Mouse (Mus musculus) bone marrow macrophage, adult 2 months (primary cell): ENCODE data around the gene Rhbg. TPM values are rescaled to one million over a fixed set of nuclear protein-coding genes. Genes with fewer than 3 reads are reported as not detected.

ENCODE experiments used
- H3K27ac ChIP-seq: 2 replicates; pipeline ENCODE4 v1.5.1; 2012; ENCODE audit warnings: low read depth, low read length; ENCODE audit not compliant: insufficient read depth
- H3K4me1 ChIP-seq: 2 replicates; pipeline ENCODE4 v1.6.1; 2012; ENCODE audit warnings: low read length; ENCODE audit not compliant: control insufficient read depth, insufficient read depth
- H3K4me3 ChIP-seq: 2 replicates; pipeline ENCODE4 v1.5.1; 2012; ENCODE audit warnings: mild to moderate bottlenecking, low read length, moderate library complexity; ENCODE audit not compliant: insufficient read depth
- CTCF ChIP-seq: IDR thresholded peaks from 2 replicates; pipeline ENCODE4 v1.5.1; 2012; ENCODE audit warnings: low read depth, mild to moderate bottlenecking, low read length, moderate library complexity
- POLR2A ChIP-seq: IDR thresholded peaks from 2 replicates; pipeline ENCODE4 v1.6.1; 2012; ENCODE audit warnings: mild to moderate bottlenecking, low read depth, low read length, borderline replicate concordance
- polyA plus RNA-seq: library from polyadenylated mRNA; stranded (reverse); fragments of >200 nt; gene quantifications from 2 replicates; pipeline ENCODE4 v1.2.4, GENCODE M21; 2012; ENCODE audit not compliant: missing spikeins, insufficient read depth, insufficient read length

The Rhbg gene
- polyA plus RNA-seq, 1 experiment = not detected

- H3K4me3 ChIP-seq = no peak overlapping the region
- no peak overlapping the region for H3K27ac ChIP-seq
- TF ChIP-seq POLR2A = no peak
- no peak for TF ChIP-seq CTCF
- 0 out of 2 replicates have a peak, but pooled peaks cover 2% of the 10 kb centered on the region for H3K4me1 ChIP-seq
Measured at GRCm38 (mm10) chr3:88207451-88208100, 46.9 kb downstream of the Rhbg start.

- Histone ChIP-seq H3K4me3 (no peak overlapping the region), H3K4me1 (0 out of 2 replicates have a peak, but pooled peaks cover 2% of the 10 kb centered on the region), H3K27ac (no peak overlapping the region)
- TF ChIP-seq CTCF (no peak), POLR2A (no peak)
Measured at GRCm38 (mm10) chr3:88206901-88207371, 47.6 kb downstream of the Rhbg start.

GRCm38 (mm10) chr3:88206500-88206899 is 48.0 kb downstream of the Rhbg start:
- TF ChIP-seq CTCF = no peak
- no peak for TF ChIP-seq POLR2A
- H3K4me3 ChIP-seq = no peak overlapping the region
- H3K27ac ChIP-seq = no peak overlapping the region
- H3K4me1 ChIP-seq = 0 out of 2 replicates have a peak, but pooled peaks cover 2% of the 10 kb centered on the region

- TF ChIP-seq POLR2A = no peak
- TF ChIP-seq CTCF = no peak
- Histone ChIP-seq H3K4me3 (no peak overlapping the region), H3K4me1 (0 out of 2 replicates have a peak, but pooled peaks cover 2% of the 10 kb centered on the region), H3K27ac (no peak overlapping the region)
Measured at GRCm38 (mm10) chr3:88205563-88206491, 48.7 kb downstream of the Rhbg start.

GRCm38 (mm10) chr3:88205176-88205562 is 49.3 kb downstream of the Rhbg start:
- H3K27ac ChIP-seq = no peak overlapping the region
- H3K4me3 ChIP-seq = no peak overlapping the region
- TF ChIP-seq POLR2A = no peak
- TF ChIP-seq CTCF = no peak
- 0 out of 2 replicates have a peak, but pooled peaks cover 2% of the 10 kb centered on the region for H3K4me1 ChIP-seq

GRCm38 (mm10) chr3:88204751-88205150 is 49.8 kb downstream of the Rhbg start:
- TF ChIP-seq POLR2A = no peak
- no peak for TF ChIP-seq CTCF
- Histone ChIP-seq H3K4me1 (0 out of 2 replicates have a peak, but pooled peaks cover 1% of the 10 kb centered on the region), H3K27ac (no peak overlapping the region), H3K4me3 (no peak overlapping the region)

GRCm38 (mm10) chr3:88203999-88204700 is 50.4 kb downstream of the Rhbg start:
- H3K4me3 ChIP-seq = no peak overlapping the region
- TF ChIP-seq CTCF (no peak), POLR2A (no peak)
- no peaks in the 10 kb centered on the region for H3K4me1 ChIP-seq
- H3K27ac ChIP-seq = no peak overlapping the region

GRCm38 (mm10) chr3:88203456-88203855 is 51.1 kb downstream of the Rhbg start:
- TF ChIP-seq POLR2A = no peak
- no peak for TF ChIP-seq CTCF
- no peaks in the 10 kb centered on the region for H3K4me1 ChIP-seq
- H3K4me3 ChIP-seq = no peak overlapping the region
- H3K27ac ChIP-seq = no peak overlapping the region

GRCm38 (mm10) chr3:88202986-88203385 is 51.5 kb downstream of the Rhbg start:
- H3K4me3 ChIP-seq = no peak overlapping the region
- no peak for TF ChIP-seq POLR2A
- no peaks in the 10 kb centered on the region for H3K4me1 ChIP-seq

More at GRCm38 (mm10) chr3:88202986-88203385, 51.5 kb downstream of the Rhbg start:
- no peak overlapping the region for H3K27ac ChIP-seq
